Mouse (Mus musculus) limb, embryonic 14.5 days (tissue): Measurements from ENCODE around the gene Rsrc1. TPM values are rescaled to one million over a fixed set of nuclear protein-coding genes. Genes with fewer than 3 reads are reported as not detected.

ENCODE experiments used
- ATAC-seq: fragments of 200-750 bp; cut with Nextera tagmentation; 2 replicates; pipeline ENCODE4 v1.8.0; 2017; ENCODE audit warnings: low read depth, moderate number of reproducible peaks, moderate TSS enrichment; ENCODE audit not compliant: low FRiP score
- DNase-seq: peaks from one replicate; pipeline ENCODE4 v3.0.0-alpha.2; 2015; ENCODE audit warnings: low spot score
- H3K27ac ChIP-seq: fragments of 300-500 bp; sonication (generic); replicated peaks from 2 replicates; pipeline ENCODE4 v1.5.1; 2014; ENCODE audit warnings: low read depth, mild to moderate bottlenecking, low read length, moderate library complexity, mixed read lengths
- H3K27me3 ChIP-seq: fragments of 300-500 bp; sonication (generic); 2 replicates; pipeline ENCODE4 v1.6.1; 2014; ENCODE audit warnings: low read length, mixed read lengths; ENCODE audit not compliant: control insufficient read depth, insufficient read depth
- H3K36me3 ChIP-seq: fragments of 300-500 bp; sonication (generic); 2 replicates; pipeline ENCODE4 v1.6.1; 2014; ENCODE audit warnings: mild to moderate bottlenecking, low read length, moderate library complexity, mixed read lengths; ENCODE audit not compliant: control insufficient read depth, insufficient read depth
- H3K4me1 ChIP-seq: fragments of 300-500 bp; sonication (generic); 2 replicates; pipeline ENCODE4 v1.6.1; 2014; ENCODE audit warnings: antibody characterized with exemption, low read length, mixed read lengths; ENCODE audit not compliant: control insufficient read depth, insufficient read depth
- H3K4me2 ChIP-seq: fragments of 300-500 bp; sonication (generic); replicated peaks from 2 replicates; pipeline ENCODE4 v1.6.1; 2014; ENCODE audit warnings: low read depth, mild to moderate bottlenecking, low read length, moderate library complexity; ENCODE audit not compliant: severe bottlenecking
- H3K4me3 ChIP-seq: fragments of 300-500 bp; sonication (generic); replicated peaks from 2 replicates; pipeline ENCODE4 v1.5.1; 2014; ENCODE audit warnings: low read length
- H3K9ac ChIP-seq: fragments of 300-500 bp; sonication (generic); 2 replicates; pipeline ENCODE4 v1.6.1; 2014; ENCODE audit warnings: mild to moderate bottlenecking, low read depth, low read length, moderate library complexity; ENCODE audit not compliant: severe bottlenecking
- H3K9me3 ChIP-seq: fragments of 300-500 bp; sonication (generic); 2 replicates; pipeline ENCODE4 v1.6.1; 2016; ENCODE audit warnings: low read length; ENCODE audit not compliant: control insufficient read depth
- POLR2A ChIP-seq: fragments of 200-500 bp; IDR thresholded peaks from 2 replicates; pipeline ENCODE4 v1.8.0; 2012; ENCODE audit warnings: inconsistent platforms, mild to moderate bottlenecking, moderate library complexity, borderline replicate concordance; ENCODE audit not compliant: insufficient read depth, insufficient read length; ENCODE audit errors: extremely low read depth
- WGBS: fragments of 180-500 bp; shearing (Covaris S2); extraction: QIAGEN DNeasy Blood & Tissue Kit; methylation state at CpG from one replicate; pipeline ENCODE4 v1.1.7; 2014; 5-methylcytosine and 5-hydroxymethylcytosine counted together
- polyA plus RNA-seq, 2 experiments: library from polyadenylated mRNA; depleted of rRNA in 1 of 2; stranded (reverse) in 1 of 2; unstranded in 1 of 2; fragments of >200 nt; fragmentation: Nextera tagmentation in 1 of 2; extraction: Ambion mirVana in 1 of 2; gene quantifications; 2 replicates each; pipeline versions ENCODE4 v1.2.1 to v1.2.3; 2012 to 2014

Rsrc1 gene
- polyA plus RNA-seq, 2 experiments, result 22.9 to 41.8 TPM

DNA sequence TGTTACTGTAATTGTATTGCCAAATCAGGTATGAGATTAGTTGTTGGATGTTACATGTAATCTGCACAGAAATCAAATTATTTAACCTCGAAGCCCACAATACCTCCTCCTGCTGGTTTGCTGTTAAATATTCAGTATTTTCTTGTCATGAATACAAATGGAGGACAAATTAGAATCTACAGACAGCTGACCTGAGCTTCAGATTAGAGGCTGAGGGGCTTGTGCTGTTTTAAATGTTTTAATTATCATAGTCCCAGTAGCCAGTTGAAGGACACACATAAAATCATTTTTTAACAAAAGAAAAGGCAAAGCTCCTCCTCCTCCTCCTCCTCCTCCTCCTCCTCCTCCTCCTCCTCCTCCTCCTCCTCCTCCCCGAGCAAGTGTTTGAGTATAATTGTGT is 327.5 kb downstream of the Rsrc1 start:
- WGBS, result 67% methylated on average over 2 of the region's 2 CpGs
- H3K9me3 ChIP-seq, result no peaks in the 10 kb centered on the region
- DNase-seq (no peak), ATAC-seq (no peak)
- H3K4me2 ChIP-seq, result no peak overlapping the region
- no peaks in the 10 kb centered on the region for H3K36me3 ChIP-seq
- H3K4me1 ChIP-seq, result peaks cover 3% of the 10 kb centered on the region; the same call in 1 of the 2 replicates
- H3K27me3 ChIP-seq, result no peaks in the 10 kb centered on the region
- TF ChIP-seq POLR2A, result no peak
- no peak overlapping the region for H3K4me3 ChIP-seq
- no peak overlapping the region for H3K9ac ChIP-seq
- H3K27ac ChIP-seq, result no peak overlapping the region

DNA sequence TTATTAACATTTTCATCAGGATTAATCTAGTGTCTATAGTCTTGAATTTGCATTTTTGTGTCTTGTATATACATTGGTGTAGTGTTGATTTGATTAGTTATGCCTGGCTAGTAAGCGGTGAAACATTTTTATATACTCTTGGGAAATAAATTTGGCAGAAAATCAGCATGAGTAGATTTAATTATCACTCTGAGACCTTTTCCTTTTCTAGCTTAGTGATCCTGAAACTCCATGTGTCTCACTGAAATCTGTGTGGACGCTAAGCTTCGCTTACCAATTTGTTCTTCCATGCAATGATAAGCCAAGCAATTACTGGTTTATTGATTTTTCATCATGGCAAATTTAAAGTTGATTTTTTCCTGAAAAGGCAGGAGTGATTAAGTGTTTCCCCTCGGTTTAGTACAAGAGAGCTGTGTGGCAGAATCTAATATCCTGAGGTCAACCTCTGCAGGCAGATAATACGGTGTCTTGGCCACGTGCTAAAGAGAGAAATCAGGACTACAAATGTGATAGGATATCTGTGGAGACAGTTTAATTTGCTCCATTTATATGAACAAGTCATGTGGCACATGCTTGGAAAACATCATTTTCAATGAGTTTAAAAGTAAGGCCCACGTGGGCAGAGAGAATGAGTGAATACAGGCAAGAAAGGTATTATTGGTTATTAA is 328.6 kb downstream of the Rsrc1 start:
- Histone ChIP-seq H3K9ac (no peak overlapping the region), H3K4me1 (peaks cover 3% of the 10 kb centered on the region; the same call in 1 of the 2 replicates), H3K4me2 (no peak overlapping the region), H3K9me3 (no peaks in the 10 kb centered on the region), H3K4me3 (no peak overlapping the region), H3K27ac (no peak overlapping the region), H3K27me3 (no peaks in the 10 kb centered on the region), H3K36me3 (no peaks in the 10 kb centered on the region)
- no peak for ATAC-seq
- DNase-seq, result peak; percentile 18
- TF ChIP-seq POLR2A, result no peak
- 26% methylated on average over 7 of the region's 7 CpGs for WGBS

GRCm38 (mm10) chr3:67311436-67311835 is 330.2 kb downstream of the Rsrc1 start:
- DNase-seq (no peak), ATAC-seq (no peak)
- Histone ChIP-seq H3K27ac (no peak overlapping the region), H3K36me3 (no peaks in the 10 kb centered on the region), H3K4me1 (peaks cover 3% of the 10 kb centered on the region; the same call in 1 of the 2 replicates), H3K9ac (no peak overlapping the region), H3K27me3 (no peaks in the 10 kb centered on the region), H3K4me3 (no peak overlapping the region), H3K9me3 (no peaks in the 10 kb centered on the region), H3K4me2 (no peak overlapping the region)
- 46% methylated on average over 2 of the region's 2 CpGs for WGBS
- TF ChIP-seq POLR2A, result no peak

DNA sequence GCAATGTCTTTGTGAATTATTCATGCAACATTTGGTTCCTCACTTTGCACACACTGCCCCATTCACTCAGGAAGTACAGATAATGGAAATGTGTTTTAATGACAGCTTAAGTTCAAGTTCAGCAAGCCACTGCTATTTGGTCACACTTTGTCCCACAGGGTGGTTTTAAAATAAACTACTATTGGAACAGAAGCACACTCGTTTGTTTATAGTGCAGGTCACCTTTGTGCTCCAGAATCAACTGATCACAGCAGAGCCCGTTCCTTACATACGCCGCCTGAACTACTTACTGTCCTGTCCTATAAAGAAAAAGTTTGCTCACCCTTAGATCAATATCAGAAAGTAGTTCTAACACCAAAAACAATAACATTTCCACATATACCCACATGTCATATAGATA is 341.2 kb downstream of the Rsrc1 start:
- Histone ChIP-seq H3K27ac (no peak overlapping the region), H3K9ac (no peak overlapping the region), H3K4me3 (no peak overlapping the region), H3K27me3 (no peaks in the 10 kb centered on the region), H3K4me1 (no peaks in the 10 kb centered on the region), H3K36me3 (no peaks in the 10 kb centered on the region), H3K9me3 (no peaks in the 10 kb centered on the region), H3K4me2 (no peak overlapping the region)
- DNase-seq (no peak), ATAC-seq (no peak)
- 79% methylated on average over 4 of the region's 4 CpGs for WGBS
- no peak for TF ChIP-seq POLR2A

DNA sequence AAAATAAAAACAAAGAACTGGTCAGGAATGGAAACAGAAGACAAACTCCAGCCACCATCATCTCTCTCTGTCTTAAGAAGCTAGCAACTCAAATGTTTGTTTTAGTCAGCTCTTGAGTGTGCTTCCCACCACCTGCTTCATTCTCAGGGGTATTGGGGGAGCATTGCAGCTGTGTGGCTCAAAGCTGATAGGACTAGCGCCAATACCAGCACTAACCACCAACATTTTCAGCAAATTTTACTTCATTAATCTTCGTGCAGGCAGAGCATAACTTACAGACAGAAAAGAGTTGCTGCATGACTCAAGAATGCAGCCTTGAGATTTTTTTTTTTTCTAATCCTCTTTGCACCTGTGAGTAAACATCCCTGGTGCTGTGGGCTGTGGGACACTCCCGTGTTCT is 358.4 kb downstream of the Rsrc1 start:
- no peaks in the 10 kb centered on the region for H3K4me1 ChIP-seq
- H3K36me3 ChIP-seq, result no peaks in the 10 kb centered on the region
- ATAC-seq (no peak), DNase-seq (no peak)
- no peak overlapping the region for H3K4me2 ChIP-seq
- no peak overlapping the region for H3K27ac ChIP-seq
- no peaks in the 10 kb centered on the region for H3K9me3 ChIP-seq
- no peak for TF ChIP-seq POLR2A
- H3K9ac ChIP-seq, result no peak overlapping the region
- no peaks in the 10 kb centered on the region for H3K27me3 ChIP-seq
- no peak overlapping the region for H3K4me3 ChIP-seq
- 64% methylated on average over 3 of the region's 3 CpGs for WGBS
